Mouse (Mus musculus): ENCODE measurements at regions not wholly inside any gene's neighbourhood (a gene's known extent, or its start where the extent isn't known, plus 50 kb on each side); places are given as distances from the start of the nearest gene placed in this dataset.
A peak's percentile ranks its signal among the peaks of the same experiment; 100 is the strongest.

DNA sequence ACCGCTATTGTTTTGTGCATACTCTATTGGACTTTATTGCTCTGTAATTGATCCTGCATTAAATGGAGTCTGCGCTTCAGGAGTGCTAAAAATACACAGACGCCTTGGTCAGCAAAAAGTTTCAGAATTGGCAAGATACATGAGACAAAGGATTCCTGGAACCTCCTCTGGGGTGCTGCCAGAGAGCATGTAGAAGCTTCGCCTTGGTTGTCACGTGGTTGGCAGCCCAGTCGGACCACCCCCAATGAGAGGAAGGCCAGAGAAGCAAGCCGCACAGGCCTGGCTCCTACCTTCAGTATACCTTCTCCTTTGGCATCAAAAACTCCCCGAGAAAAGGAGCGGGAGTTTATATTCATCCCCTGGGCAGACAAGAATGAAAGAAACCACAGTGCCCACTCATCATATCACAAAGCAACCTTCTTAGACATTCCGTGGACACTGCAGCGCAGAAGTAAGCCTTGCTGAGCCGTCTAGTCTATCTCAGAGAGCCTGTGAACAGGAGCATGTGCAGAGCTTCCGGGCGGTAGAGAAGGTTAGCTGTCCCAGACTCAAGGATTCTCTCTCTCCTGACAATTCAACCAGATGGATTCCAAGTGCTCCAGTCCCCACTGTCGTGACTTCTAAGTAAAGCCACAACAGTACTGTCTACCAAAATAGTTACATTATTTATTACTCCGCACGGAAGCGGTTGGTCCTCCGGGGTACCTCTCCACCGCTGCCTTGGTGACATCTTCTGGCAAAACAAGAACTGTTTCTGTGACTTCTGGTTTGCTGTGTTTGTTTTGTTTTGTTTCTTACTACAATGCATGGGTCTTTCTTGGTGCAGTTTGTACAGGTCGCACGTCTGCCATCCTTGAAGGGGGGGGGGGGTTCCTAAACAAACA, 85.6 kb upstream of the Myo10 start:
- DNase-seq = peak; percentile 22

DNA sequence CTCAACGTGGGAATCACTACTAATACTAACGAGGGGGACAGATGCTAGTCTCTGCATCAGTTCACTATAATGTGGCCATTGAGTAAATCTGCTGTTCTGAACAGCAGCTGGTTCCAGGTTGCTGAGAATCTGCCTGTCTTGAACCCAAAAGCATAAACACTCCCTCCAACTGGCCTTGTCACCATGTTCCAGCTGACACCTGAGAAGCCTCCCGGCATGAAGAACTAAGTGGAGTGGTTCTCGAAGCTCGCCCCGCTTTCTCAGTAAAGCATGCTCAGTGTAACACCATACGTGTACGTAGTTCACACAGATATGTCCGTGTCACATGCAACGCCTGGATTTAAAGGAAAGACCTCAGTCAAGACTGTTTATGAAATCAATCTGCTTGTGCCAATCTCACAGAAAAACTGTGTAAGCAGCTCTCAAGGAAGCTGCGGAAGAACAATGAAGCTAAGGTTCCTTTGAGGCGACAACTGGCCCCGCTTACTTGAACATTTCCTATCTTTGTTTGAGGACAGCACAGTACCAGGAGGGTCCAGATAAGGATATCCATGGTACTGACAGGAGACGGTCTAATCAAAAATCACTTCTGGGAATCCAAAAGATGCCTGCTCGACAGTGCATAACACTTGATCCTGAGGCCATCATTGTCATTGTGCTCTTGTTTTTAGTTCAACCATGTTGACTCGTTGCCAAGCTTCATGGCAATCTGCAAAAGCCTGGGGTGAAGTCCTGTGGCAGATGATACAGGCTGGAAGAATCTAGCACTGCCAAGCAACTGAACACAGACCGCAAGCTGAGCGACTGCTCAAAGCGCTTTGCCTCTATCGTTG, 82.8 kb upstream of the Myo10 start:
- DNase-seq = no peak

DNA sequence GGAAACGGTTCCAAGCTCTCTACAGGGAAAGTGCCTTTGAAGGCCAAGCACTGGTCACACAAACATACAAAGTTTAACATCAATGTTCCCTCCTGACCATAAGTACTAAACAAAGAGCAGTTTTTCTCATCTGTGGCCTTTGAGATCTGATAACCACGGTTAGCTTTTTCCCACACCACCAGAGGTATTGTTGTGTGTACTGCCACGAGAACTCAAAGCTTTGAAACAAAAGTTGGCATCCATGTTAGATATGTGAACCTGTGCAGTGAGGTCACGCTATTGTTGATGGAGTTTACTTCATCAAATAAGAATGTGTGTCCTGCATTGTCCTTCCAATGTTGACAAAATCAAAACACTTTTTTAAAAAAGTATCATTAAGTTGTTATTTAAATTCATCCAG, 79.9 kb upstream of the Myo10 start:
- no peak for DNase-seq

DNA sequence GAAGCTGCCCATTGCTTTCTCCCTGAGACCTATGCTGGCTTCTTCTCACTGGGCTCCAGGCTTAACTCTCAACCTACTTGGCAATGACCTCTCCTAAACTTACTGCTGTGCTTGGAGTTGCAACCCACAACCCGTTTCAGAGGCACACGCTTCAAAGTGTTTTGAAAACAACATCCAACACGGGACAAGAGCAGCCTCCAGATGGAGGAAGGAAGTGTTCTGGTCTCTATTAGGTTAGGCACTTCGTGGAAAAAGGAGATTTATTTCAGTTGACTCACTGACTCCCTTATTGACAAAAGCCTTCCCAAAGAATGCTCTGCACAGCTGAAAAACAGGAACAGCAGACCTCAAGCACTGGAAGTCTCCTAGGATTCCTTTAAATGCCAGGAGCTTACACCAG, 76.1 kb upstream of the Myo10 start:
- peak; percentile 18 for DNase-seq

DNA sequence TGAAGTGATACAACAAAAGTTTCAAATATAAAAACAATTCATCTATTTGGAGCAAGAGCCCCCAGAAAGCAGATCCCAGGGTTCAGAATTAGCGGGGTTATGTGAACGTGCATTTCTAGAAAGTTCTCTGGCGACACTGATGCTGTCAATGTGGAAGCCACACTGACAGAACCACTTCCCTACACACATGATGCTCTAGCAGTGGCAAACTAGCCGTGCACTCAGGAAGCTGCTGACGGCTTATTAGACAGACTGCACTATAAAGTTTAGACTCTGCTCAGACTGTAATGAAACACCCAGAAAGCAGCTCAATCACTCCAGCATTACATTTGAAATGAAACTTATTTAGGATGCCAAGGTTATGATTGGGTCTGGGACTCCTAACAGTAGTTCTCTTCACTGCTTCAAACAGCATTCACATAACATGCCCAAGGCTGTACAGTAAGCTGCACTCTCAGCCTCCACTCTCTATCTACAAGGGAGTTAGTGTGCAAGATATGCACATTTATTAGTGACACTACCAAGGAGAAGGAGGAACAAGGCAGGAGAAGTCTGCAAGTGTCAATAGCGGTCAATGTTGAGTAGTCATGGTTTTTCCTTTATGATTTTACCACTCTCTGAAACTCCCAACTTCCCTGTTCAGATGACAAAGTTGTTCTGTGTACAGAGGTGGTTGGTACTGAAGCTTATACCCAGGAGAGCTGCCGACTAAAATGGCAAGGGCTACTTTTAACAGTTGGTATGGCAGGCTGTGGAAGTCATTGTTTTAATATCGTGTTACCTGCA, 71.9 kb upstream of the Myo10 start:
- DNase-seq = no peak

DNA sequence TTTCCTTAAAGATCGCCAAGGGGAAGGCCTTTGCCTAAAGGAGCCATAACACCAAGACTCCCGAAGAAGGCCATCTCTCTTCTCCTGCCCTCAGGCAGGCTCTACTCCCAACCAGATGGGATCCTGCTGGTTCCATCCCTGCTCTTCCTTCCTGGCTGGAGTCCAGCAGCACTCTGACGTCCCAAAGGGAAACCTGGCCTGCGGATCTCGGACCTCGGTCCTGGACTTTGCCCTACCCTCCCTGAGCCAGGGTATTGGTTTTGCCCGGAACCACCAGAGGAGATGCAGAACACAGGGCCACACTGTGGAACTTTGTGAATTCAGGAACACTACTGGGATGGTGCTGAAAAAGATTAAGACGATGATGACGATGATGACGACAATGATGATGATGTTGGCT, 67.4 kb upstream of the Myo10 start:
- no peak for DNase-seq

DNA sequence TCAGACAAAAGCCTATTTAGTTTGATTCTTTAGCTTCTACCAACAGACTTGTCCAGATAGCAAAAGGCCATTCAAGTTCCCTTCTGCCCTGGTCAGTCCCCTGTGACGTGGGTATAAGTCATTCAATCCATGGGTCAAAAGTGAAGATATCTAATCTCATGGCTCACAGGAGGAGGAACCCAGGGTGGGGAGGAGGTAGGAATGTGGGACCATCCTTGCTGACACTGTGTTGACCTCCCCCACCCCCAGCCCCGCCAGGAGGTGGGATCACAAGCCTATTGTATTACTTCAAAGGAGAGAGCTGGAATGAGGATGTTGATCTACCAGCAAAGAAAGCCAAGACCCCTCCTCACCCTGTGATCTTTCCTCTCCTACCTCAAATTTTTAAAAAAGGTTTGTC, 66.5 kb upstream of the Myo10 start:
- DNase-seq = no peak

DNA sequence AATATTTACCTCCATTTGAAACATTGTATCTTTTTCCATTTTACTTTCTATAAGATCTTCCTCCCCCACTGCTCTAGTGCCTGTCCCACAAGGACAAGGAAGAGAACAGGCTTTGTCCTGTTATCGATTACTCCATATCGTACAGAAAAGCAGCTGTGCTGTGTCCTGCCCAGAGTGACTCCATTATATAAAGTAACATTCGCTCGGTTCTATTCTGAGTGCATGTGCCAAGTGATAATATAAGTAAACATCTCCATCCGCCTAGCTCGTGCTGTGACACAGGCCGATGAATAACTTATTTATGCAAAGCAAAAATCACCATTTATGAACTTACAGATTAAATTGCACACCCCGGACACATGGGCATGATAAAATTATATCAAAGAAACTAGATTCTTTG, 64.8 kb upstream of the Myo10 start:
- DNase-seq = no peak

DNA sequence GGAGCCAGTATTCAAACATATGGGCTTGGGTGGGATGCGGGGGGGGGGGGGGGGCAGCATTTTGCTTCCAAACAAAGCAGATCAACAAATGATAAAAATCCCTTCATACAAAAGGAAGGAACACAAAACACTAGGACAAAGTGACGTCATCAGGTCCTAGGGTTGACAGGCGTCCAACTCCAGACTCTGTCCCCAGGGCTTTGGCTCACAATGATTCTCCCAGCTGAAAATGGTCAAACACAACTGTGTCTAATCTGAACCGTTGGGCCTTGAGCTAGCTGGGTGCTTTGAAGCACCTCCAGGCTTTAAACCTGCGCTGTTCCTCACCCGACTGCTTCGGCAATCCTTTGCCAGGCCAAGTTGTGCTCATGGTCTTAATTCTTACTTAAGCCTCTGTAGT, 64.1 kb upstream of the Myo10 start:
- no peak for DNase-seq

DNA sequence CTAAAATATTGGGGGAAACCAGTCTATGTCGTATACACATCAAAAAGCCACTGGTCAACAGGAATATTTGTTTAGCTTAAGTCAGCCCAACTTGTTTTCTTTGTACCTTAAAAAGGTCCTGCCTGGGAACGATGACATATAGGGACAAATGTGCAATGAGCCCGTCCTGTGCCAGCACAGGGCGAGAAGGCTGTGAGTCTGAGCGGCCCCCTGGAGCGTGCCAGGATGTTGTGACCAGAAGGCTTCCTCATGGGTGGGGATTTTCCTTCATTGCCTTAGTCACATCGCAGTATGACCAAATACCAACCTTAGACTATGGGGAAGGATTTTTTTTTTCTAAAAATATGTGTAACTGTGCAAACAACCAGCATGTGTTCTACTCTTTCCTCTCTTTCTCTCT, 58.7 kb upstream of the Myo10 start:
- DNase-seq = no peak

DNA sequence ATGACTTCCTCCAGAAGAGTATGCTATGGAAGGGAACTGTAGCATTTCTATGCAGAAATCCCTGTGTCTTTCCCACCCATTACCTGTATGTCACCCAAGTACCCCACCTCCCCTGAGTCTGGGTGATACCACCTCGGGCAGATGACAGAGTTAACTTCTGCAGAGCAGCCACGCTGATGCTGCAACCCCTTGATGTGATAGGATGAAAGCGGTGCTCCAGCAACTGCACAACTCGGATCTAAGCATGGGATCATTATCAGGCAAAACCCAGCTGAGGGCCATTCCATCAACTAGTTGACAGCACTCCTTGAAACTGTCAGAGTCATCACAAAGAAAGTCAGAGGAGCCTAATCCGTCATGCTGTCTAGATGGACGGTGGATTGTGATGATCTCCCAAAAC, 49.8 kb upstream of the Myo10 start:
- DNase-seq = no peak
